Mouse (Mus musculus) myocyte (in vitro differentiated cells): Measurements from ENCODE around the gene Gp1ba. TPM values are rescaled to one million over a fixed set of nuclear protein-coding genes. Genes with fewer than 3 reads are reported as not detected.

Experiments used
- H3K27me3 ChIP-seq: one replicate; pipeline ENCODE4 v1.6.1; 2011; ENCODE audit not compliant: control insufficient read depth, insufficient read depth, insufficient read length
- H3K36me3 ChIP-seq: one replicate; pipeline ENCODE4 v1.6.1; 2011; ENCODE audit not compliant: control insufficient read depth, insufficient read depth
- H3K4me2 ChIP-seq: one replicate; pipeline ENCODE4 v1.6.1; 2011; ENCODE audit warnings: low read depth, control low read depth
- H3K4me3 ChIP-seq: one replicate; pipeline ENCODE4 v1.5.1; 2011; ENCODE audit warnings: mild to moderate bottlenecking, control low read depth, moderate library complexity
- H3K79me2 ChIP-seq: one replicate; pipeline ENCODE4 v1.6.1; 2011; ENCODE audit not compliant: control insufficient read depth, insufficient read depth
- H3ac ChIP-seq: one replicate; pipeline ENCODE4 v1.6.1; 2011; ENCODE audit not compliant: control insufficient read depth, insufficient read length
- CEBPB ChIP-seq: IDR thresholded peaks from 2 replicates; pipeline ENCODE4 v1.6.1; 2011; ENCODE audit warnings: mild to moderate bottlenecking, moderate library complexity; ENCODE audit not compliant: poor library complexity, insufficient read depth, severe bottlenecking
- E2F4 ChIP-seq: IDR thresholded peaks from one replicate; pipeline ENCODE4 v1.6.1; 2011; ENCODE audit warnings: mild to moderate bottlenecking, control low read depth, moderate library complexity; ENCODE audit not compliant: insufficient read depth
- MAX ChIP-seq: IDR thresholded peaks from one replicate; pipeline ENCODE4 v1.6.1; 2011; ENCODE audit warnings: low read depth, mild to moderate bottlenecking, control low read depth
- MYOD1 ChIP-seq, 3 experiments: IDR thresholded peaks; one replicate each; pipeline ENCODE4 v1.6.1; 2011; ENCODE audit warnings: control low read depth in 2 of 3, low read depth in 2 of 3, mild to moderate bottlenecking in 2 of 3, moderate library complexity in 1 of 3; ENCODE audit not compliant: insufficient read length in 2 of 3, control insufficient read depth in 1 of 3
- MYOG ChIP-seq, 3 experiments: IDR thresholded peaks; one replicate each; pipeline ENCODE4 v1.6.1; 2011; ENCODE audit warnings: control low read depth in 2 of 3, low read depth in 2 of 3, mild to moderate bottlenecking in 2 of 3; ENCODE audit not compliant: insufficient read length in 2 of 3, control insufficient read depth in 1 of 3, insufficient read depth in 1 of 3
- POLR2A ChIP-seq: IDR thresholded peaks from one replicate; pipeline ENCODE4 v1.6.1; 2011; ENCODE audit warnings: low read depth, mild to moderate bottlenecking, control low read depth, moderate library complexity; ENCODE audit not compliant: insufficient read length
- POLR2AphosphoS2 ChIP-seq: IDR thresholded peaks from one replicate; pipeline ENCODE4 v1.6.1; 2011; ENCODE audit warnings: low read depth, control low read depth; ENCODE audit not compliant: insufficient read length
- REST ChIP-seq: IDR thresholded peaks from one replicate; pipeline ENCODE4 v1.6.1; 2011; ENCODE audit warnings: mild to moderate bottlenecking, control low read depth, moderate library complexity; ENCODE audit not compliant: insufficient read depth, insufficient read length
- SRF ChIP-seq: IDR thresholded peaks from one replicate; pipeline ENCODE4 v1.6.1; 2011; ENCODE audit warnings: low read depth; ENCODE audit not compliant: control insufficient read depth, insufficient read length
- TCF12 ChIP-seq: IDR thresholded peaks from one replicate; pipeline ENCODE4 v1.6.1; 2011; ENCODE audit warnings: mild to moderate bottlenecking, control low read depth; ENCODE audit not compliant: poor library complexity, insufficient read depth, severe bottlenecking
- TCF3 ChIP-seq: IDR thresholded peaks from one replicate; pipeline ENCODE4 v1.6.1; 2011; ENCODE audit warnings: low read depth, control low read depth; ENCODE audit not compliant: insufficient read length
- USF1 ChIP-seq: IDR thresholded peaks from one replicate; pipeline ENCODE4 v1.6.1; 2011; ENCODE audit warnings: low read depth, mild to moderate bottlenecking, control low read depth, moderate library complexity
- polyA plus RNA-seq: library from polyadenylated mRNA; unstranded; fragments of >200 nt; fragmentation: generic; extraction: Trizol; gene quantifications from one replicate; pipeline ENCODE4 v1.2.1, GENCODE M21; 2012; ENCODE audit warnings: missing spikeins

The Gp1ba gene
- polyA plus RNA-seq, 1 experiment, result 0.22 TPM

GRCm38 (mm10) chr11:70666687-70667086 is 27.8 kb downstream of the Gp1ba start:
- Histone ChIP-seq H3K4me3 (no peak overlapping the region), H3ac (no peak overlapping the region), H3K36me3 (peaks cover 27% of the 10 kb centered on the region), H3K79me2 (peaks cover 19% of the 10 kb centered on the region), H3K27me3 (no peaks in the 10 kb centered on the region), H3K4me2 (no peak overlapping the region)
- TF ChIP-seq MYOD1 (IDR thresholded peaks at IDR 0.05; ENCODE audit: control insufficient read depth in 1 of 3, insufficient read length in 2 of 3, low read depth in 2 of 3) (peak in 1 of 3 experiments; percentile 25), TCF3 (no peak)

GRCm38 (mm10) chr11:70667271-70668150 is 28.6 kb downstream of the Gp1ba start:
- Histone ChIP-seq H3ac (no peak overlapping the region), H3K4me2 (peak overlapping the region; percentile 95), H3K36me3 (peaks cover 20% of the 10 kb centered on the region), H3K27me3 (no peaks in the 10 kb centered on the region), H3K4me3 (peak overlapping the region; percentile 82), H3K79me2 (peaks cover 19% of the 10 kb centered on the region)
- no peak for TF ChIP-seq POLR2AphosphoS2
- TF ChIP-seq POLR2A, result no peak
- no peak for TF ChIP-seq CEBPB
- no peak for TF ChIP-seq MYOD1 (IDR thresholded peaks at IDR 0.05; ENCODE audit: control insufficient read depth in 1 of 3, insufficient read length in 2 of 3, low read depth in 2 of 3)
- TF ChIP-seq MYOG (IDR thresholded peaks at IDR 0.05; ENCODE audit: control insufficient read depth in 1 of 3, insufficient read depth in 1 of 3, insufficient read length in 2 of 3, low read depth in 2 of 3), result no peak
- TF ChIP-seq USF1, result no peak
- TF ChIP-seq TCF12, result no peak
- TF ChIP-seq E2F4, result no peak
- no peak for TF ChIP-seq REST
- TF ChIP-seq TCF3, result no peak
- no peak for TF ChIP-seq MAX
- TF ChIP-seq SRF, result no peak

- peak overlapping the region; percentile 35 for H3ac ChIP-seq
- peak overlapping the region; percentile 95 for H3K4me2 ChIP-seq
- H3K27me3 ChIP-seq, result no peaks in the 10 kb centered on the region
- peak overlapping the region; percentile 82 for H3K4me3 ChIP-seq
- TF ChIP-seq POLR2A (peak; percentile 64), CEBPB (no peak), REST (no peak), MYOG (IDR thresholded peaks at IDR 0.05; ENCODE audit: control insufficient read depth in 1 of 3, insufficient read depth in 1 of 3, insufficient read length in 2 of 3, low read depth in 2 of 3) (no peak), POLR2AphosphoS2 (peak; percentile 46), USF1 (peak; percentile 34), MAX (no peak)
- peaks cover 11% of the 10 kb centered on the region for H3K36me3 ChIP-seq
- H3K79me2 ChIP-seq, result peaks cover 19% of the 10 kb centered on the region
Measured at GRCm38 (mm10) chr11:70668335-70668770, 29.4 kb downstream of the Gp1ba start.

GRCm38 (mm10) chr11:70668771-70669505 is 30.0 kb downstream of the Gp1ba start, which contains the start of gene Spag7:
Gene Spag7 (minus strand): TSS chr11:70669416.
- peak within 1 kb of the TSS; percentile 95 for H3K4me2 ChIP-seq
- H3K4me3 ChIP-seq, result peak within 1 kb of the TSS; percentile 82
- H3K79me2 ChIP-seq, result peaks cover 19% of the 10 kb centered on the region
- H3K27me3 ChIP-seq, result no peaks in the 10 kb centered on the region
- H3ac ChIP-seq, result peak within 1 kb of the TSS; percentile 35
- H3K36me3 ChIP-seq, result peaks cover 6% of the 10 kb centered on the region
- TF ChIP-seq SRF (peak; percentile 88), MYOG (IDR thresholded peaks at IDR 0.05; ENCODE audit: control insufficient read depth in 1 of 3, insufficient read depth in 1 of 3, insufficient read length in 2 of 3, low read depth in 2 of 3) (no peak), REST (no peak), POLR2A (peak; percentile 76), CEBPB (no peak), TCF12 (no peak), POLR2AphosphoS2 (peak; percentile 93), USF1 (no peak), MYOD1 (IDR thresholded peaks at IDR 0.05; ENCODE audit: control insufficient read depth in 1 of 3, insufficient read length in 2 of 3, low read depth in 2 of 3) (no peak), TCF3 (no peak), MAX (no peak), E2F4 (no peak)
